Mouse (Mus musculus) hindbrain, embryonic 13.5 days (tissue): ENCODE measurements at regions not wholly inside any gene's neighbourhood (a gene's known extent, or its start where the extent isn't known, plus 50 kb on each side); places are given as distances from the start of the nearest gene placed in this dataset.
"Not testable (repeated sequence)": the region's sequence is repeated elsewhere in the genome, so short reads cannot be mapped to it uniquely, and the experiment has no call there.

Experiments used
- ATAC-seq: fragments of 200-750 bp; cut with Nextera tagmentation; 2 replicates; pipeline ENCODE4 v1.8.0; 2017; ENCODE audit warnings: moderate TSS enrichment; ENCODE audit not compliant: low FRiP score
- H3K27ac ChIP-seq: fragments of 300-500 bp; sonication (generic); 2 replicates; pipeline ENCODE4 v1.5.1; 2015; ENCODE audit warnings: inconsistent platforms, mild to moderate bottlenecking, moderate library complexity
- H3K27me3 ChIP-seq: fragments of 300-500 bp; sonication (generic); 2 replicates; pipeline ENCODE4 v1.6.1; 2015; ENCODE audit warnings: mild to moderate bottlenecking, inconsistent platforms
- H3K36me3 ChIP-seq: fragments of 300-500 bp; sonication (generic); 2 replicates; pipeline ENCODE4 v1.6.1; 2015; ENCODE audit warnings: mild to moderate bottlenecking, inconsistent platforms
- H3K4me1 ChIP-seq: fragments of 300-500 bp; sonication (generic); replicated peaks from 2 replicates; pipeline ENCODE4 v1.6.1; 2015; ENCODE audit warnings: inconsistent platforms
- H3K4me2 ChIP-seq: fragments of 300-500 bp; sonication (generic); 2 replicates; pipeline ENCODE4 v1.6.1; 2015; ENCODE audit warnings: inconsistent platforms, mild to moderate bottlenecking, moderate library complexity
- H3K4me3 ChIP-seq: fragments of 300-500 bp; sonication (generic); 2 replicates; pipeline ENCODE4 v1.5.1; 2015; ENCODE audit warnings: mild to moderate bottlenecking, inconsistent platforms
- H3K9ac ChIP-seq: fragments of 300-500 bp; sonication (generic); 2 replicates; pipeline ENCODE4 v1.6.1; 2015; ENCODE audit warnings: mild to moderate bottlenecking, inconsistent platforms
- H3K9me3 ChIP-seq: fragments of 300-500 bp; sonication (generic); 2 replicates; pipeline ENCODE4 v1.6.1; 2016; ENCODE audit warnings: inconsistent platforms
- WGBS: fragments of 180-500 bp; shearing (Covaris S2); methylation state at CpG from one replicate; pipeline ENCODE4 v1.1.7; 2015; 5-methylcytosine and 5-hydroxymethylcytosine counted together

- H3K9ac ChIP-seq, H3K4me3 ChIP-seq, ATAC-seq, H3K36me3 ChIP-seq, H3K27me3 ChIP-seq, H3K4me1 ChIP-seq, H3K9me3 ChIP-seq, H3K4me2 ChIP-seq, H3K27ac ChIP-seq: not testable (repeated sequence)
- 58% methylated on average over 2 of the region's 2 CpGs for WGBS
These were observed 424.2 kb downstream of the Cdh10 start for GRCm38 (mm10) chr15:19242962-19243361.

- Histone ChIP-seq H3K4me3 (no peak overlapping the region), H3K9me3 (0 out of 2 replicates have a peak, but pooled peaks cover 5% of the 10 kb centered on the region), H3K36me3 (no peaks in the 10 kb centered on the region), H3K27me3 (no peaks in the 10 kb centered on the region), H3K4me2 (no peak overlapping the region), H3K27ac (no peak overlapping the region), H3K9ac (no peak overlapping the region), H3K4me1 (no peaks in the 10 kb centered on the region)
- 77% methylated on average over 4 of the region's 4 CpGs for WGBS
- ATAC-seq = no peak
These were observed 428.7 kb downstream of the Cdh10 start for GRCm38 (mm10) chr15:19247489-19247888.

- peak overlapping the region; percentile 42 for H3K4me2 ChIP-seq
- no peaks in the 10 kb centered on the region for H3K36me3 ChIP-seq
- no peaks in the 10 kb centered on the region for H3K27me3 ChIP-seq
- 0 out of 2 replicates have a peak overlapping the region, but pooled peaks have one; percentile 23 for H3K4me3 ChIP-seq
- no peaks in the 10 kb centered on the region for H3K9me3 ChIP-seq
- H3K27ac ChIP-seq = no peak overlapping the region
- peak; percentile 76 for ATAC-seq
- WGBS = 37% methylated on average over 10 of the region's 10 CpGs
- H3K4me1 ChIP-seq = no peaks in the 10 kb centered on the region
- no peak overlapping the region for H3K9ac ChIP-seq
These were observed 457.4 kb downstream of the Cdh10 start for GRCm38 (mm10) chr15:19275968-19276826.

- no peak overlapping the region for H3K4me2 ChIP-seq
- no peak overlapping the region for H3K9ac ChIP-seq
- H3K27me3 ChIP-seq = no peaks in the 10 kb centered on the region
- no peak overlapping the region for H3K27ac ChIP-seq
- H3K4me1 ChIP-seq = no peaks in the 10 kb centered on the region
- no peak overlapping the region for H3K4me3 ChIP-seq
- WGBS = 96% methylated on average over 1 of the region's 1 CpGs
- H3K36me3 ChIP-seq = no peaks in the 10 kb centered on the region
- ATAC-seq = no peak
- H3K9me3 ChIP-seq = no peaks in the 10 kb centered on the region
These were observed 497.6 kb downstream of the Cdh10 start for GRCm38 (mm10) chr15:19316380-19316779.

GRCm38 (mm10) chr15:19356322-19356721 is 537.6 kb downstream of the Cdh10 start:
- Histone ChIP-seq H3K4me1 (no peaks in the 10 kb centered on the region), H3K27ac (no peak overlapping the region), H3K4me2 (no peak overlapping the region), H3K4me3 (no peak overlapping the region), H3K27me3 (no peaks in the 10 kb centered on the region), H3K9ac (no peak overlapping the region), H3K36me3 (no peaks in the 10 kb centered on the region), H3K9me3 (no peaks in the 10 kb centered on the region)
- 85% methylated on average over 1 of the region's 1 CpGs for WGBS
- no peak for ATAC-seq

GRCm38 (mm10) chr15:19360650-19361049 is 541.9 kb downstream of the Cdh10 start:
- H3K4me3 ChIP-seq = no peak overlapping the region
- WGBS = 40% methylated on average over 3 of the region's 3 CpGs
- H3K27me3 ChIP-seq = no peaks in the 10 kb centered on the region
- no peak overlapping the region for H3K9ac ChIP-seq
- no peak overlapping the region for H3K27ac ChIP-seq
- H3K4me1 ChIP-seq = no peaks in the 10 kb centered on the region
- no peak for ATAC-seq
- no peaks in the 10 kb centered on the region for H3K36me3 ChIP-seq
- no peaks in the 10 kb centered on the region for H3K9me3 ChIP-seq
- no peak overlapping the region for H3K4me2 ChIP-seq

GRCm38 (mm10) chr15:19389951-19390350 is 571.2 kb downstream of the Cdh10 start:
- Histone ChIP-seq H3K27me3 (no peaks in the 10 kb centered on the region), H3K4me3 (no peak overlapping the region), H3K4me2 (no peak overlapping the region), H3K9ac (no peak overlapping the region), H3K36me3 (no peaks in the 10 kb centered on the region), H3K9me3 (no peaks in the 10 kb centered on the region), H3K4me1 (no peaks in the 10 kb centered on the region), H3K27ac (no peak overlapping the region)
- no peak for ATAC-seq
- 87% methylated on average over 4 of the region's 4 CpGs for WGBS

- no peak overlapping the region for H3K4me2 ChIP-seq
- WGBS = 70% methylated on average over 6 of the region's 6 CpGs
- H3K9ac ChIP-seq = no peak overlapping the region
- H3K9me3 ChIP-seq = no peaks in the 10 kb centered on the region
- no peak overlapping the region for H3K4me3 ChIP-seq
- H3K27me3 ChIP-seq = no peaks in the 10 kb centered on the region
- no peaks in the 10 kb centered on the region for H3K4me1 ChIP-seq
- H3K36me3 ChIP-seq = no peaks in the 10 kb centered on the region
- ATAC-seq = no peak
- H3K27ac ChIP-seq = no peak overlapping the region
These were observed 572.7 kb downstream of the Cdh10 start for GRCm38 (mm10) chr15:19391250-19391982.

- Histone ChIP-seq H3K27ac (no peak overlapping the region), H3K4me2 (no peak overlapping the region), H3K9ac (no peak overlapping the region), H3K4me3 (no peak overlapping the region), H3K36me3 (no peaks in the 10 kb centered on the region), H3K27me3 (no peaks in the 10 kb centered on the region), H3K4me1 (no peaks in the 10 kb centered on the region), H3K9me3 (no peaks in the 10 kb centered on the region)
- no peak for ATAC-seq
- 93% methylated on average over 1 of the region's 1 CpGs for WGBS
These were observed 576.9 kb downstream of the Cdh10 start for GRCm38 (mm10) chr15:19395681-19396080.
